In genomic region chr5:115319004-115319940, GRCm38 (mm10) we compare ENCODE assay signal across 8 mouse cellular contexts. TPM values are rescaled to one million over a fixed set of nuclear protein-coding genes. Genes with fewer than 3 reads are reported as not detected.
DNase-seq lines count a peak whose midpoint lies in the region; ATAC-seq lines count a peak whose summit lies in the region.

No protein-coding gene starts in this region.

- no peaks in the 10 kb centered on the region for H3K4me1 ChIP-seq in brown adipose tissue, adult 24 weeks (ENCODE audit: control insufficient read depth, insufficient read depth, insufficient read length, low read length)
- H3K4me1 ChIP-seq in forebrain, embryonic 11.5 days (replicated peaks; ENCODE audit: control insufficient read depth, insufficient read depth, low read length): peaks cover 21% of the 10 kb centered on the region
- peaks cover 30% of the 10 kb centered on the region for H3K4me1 ChIP-seq in heart, embryonic 15.5 days (replicated peaks)
- H3K4me1 ChIP-seq in liver, embryonic 12.5 days: peaks cover 42% of the 10 kb centered on the region
- H3K4me1 ChIP-seq in stomach, embryonic 16.5 days (ENCODE audit: control insufficient read depth, insufficient read depth, low read length): peaks cover 28% of the 10 kb centered on the region

- no peaks in the 10 kb centered on the region for H3K36me3 ChIP-seq in forebrain, embryonic 11.5 days (ENCODE audit: control insufficient read depth, insufficient read depth, low read length)
- H3K36me3 ChIP-seq in heart, embryonic 15.5 days: no peaks in the 10 kb centered on the region
- no peaks in the 10 kb centered on the region for H3K36me3 ChIP-seq in liver, embryonic 12.5 days
- H3K36me3 ChIP-seq in stomach, embryonic 16.5 days (ENCODE audit: control insufficient read depth, insufficient read depth, low read length): no peaks in the 10 kb centered on the region

- peak overlapping the region; percentile 47 for H3K9ac ChIP-seq in forebrain, embryonic 11.5 days (ENCODE audit: low read length)
- H3K9ac ChIP-seq in heart, embryonic 15.5 days: peak overlapping the region; percentile 48
- H3K9ac ChIP-seq in liver, embryonic 12.5 days: peak overlapping the region; percentile 71
- H3K9ac ChIP-seq in stomach, embryonic 16.5 days (ENCODE audit: low read length): peak overlapping the region; percentile 68

- under 1% methylated on average over 22 of the region's 22 CpGs for WGBS in forebrain, embryonic 11.5 days
- whole genome bisulfite sequencing in heart, embryonic 15.5 days: 1% methylated on average over 22 of the region's 22 CpGs
- 1% methylated on average over 22 of the region's 22 CpGs for WGBS in liver, embryonic 12.5 days (ENCODE audit: insufficient replicate concordance)
- 1% methylated on average over 22 of the region's 22 CpGs for WGBS in stomach, embryonic 16.5 days

- H3K4me2 ChIP-seq in forebrain, embryonic 11.5 days (ENCODE audit: low read depth, low read length, severe bottlenecking): peak overlapping the region; percentile 66
- H3K4me2 ChIP-seq in heart, embryonic 15.5 days: peak overlapping the region; percentile 86
- peak overlapping the region; percentile 89 for H3K4me2 ChIP-seq in liver, embryonic 12.5 days
- peak overlapping the region; percentile 70 for H3K4me2 ChIP-seq in stomach, embryonic 16.5 days (ENCODE audit: low read depth, low read length)

- H3K27me3 ChIP-seq in forebrain, embryonic 11.5 days (ENCODE audit: control insufficient read depth, insufficient read depth, low read length): no peaks in the 10 kb centered on the region
- H3K27me3 ChIP-seq in heart, embryonic 15.5 days: no peaks in the 10 kb centered on the region
- H3K27me3 ChIP-seq in liver, embryonic 12.5 days (replicated peaks): no peaks in the 10 kb centered on the region
- H3K27me3 ChIP-seq in stomach, embryonic 16.5 days (ENCODE audit: control insufficient read depth, insufficient read depth, low read length): no peaks in the 10 kb centered on the region

- H3K4me3 ChIP-seq in brown adipose tissue, adult 24 weeks (ENCODE audit: insufficient read depth, low read depth, low read length): peak overlapping the region; percentile 59
- H3K4me3 ChIP-seq in forebrain, embryonic 11.5 days (ENCODE audit: low read depth, low read length): peak overlapping the region; percentile 25
- peak overlapping the region; percentile 45 for H3K4me3 ChIP-seq in heart, embryonic 15.5 days
- H3K4me3 ChIP-seq in liver, embryonic 12.5 days: peak overlapping the region; percentile 55
- H3K4me3 ChIP-seq in stomach, embryonic 16.5 days (replicated peaks; ENCODE audit: low read length): peak overlapping the region; percentile 46

- H3K9me3 ChIP-seq in forebrain, embryonic 11.5 days (ENCODE audit: control insufficient read depth, low read length): no peaks in the 10 kb centered on the region
- H3K9me3 ChIP-seq in heart, embryonic 15.5 days (replicated peaks): no peaks in the 10 kb centered on the region
- no peaks in the 10 kb centered on the region for H3K9me3 ChIP-seq in liver, embryonic 12.5 days (replicated peaks)
- no peaks in the 10 kb centered on the region for H3K9me3 ChIP-seq in stomach, embryonic 16.5 days (replicated peaks; ENCODE audit: control insufficient read depth, low read length)

- DNase-seq in CD4-positive, CD25-positive, alpha-beta regulatory T cell, adult 2 months (ENCODE audit: low read depth, low spot score): peak; percentile 58
- peak; percentile 79 for DNase-seq in forebrain, embryonic 11.5 days (ENCODE audit: low spot score)
- DNase-seq in kidney, postnatal 14 days: peak; percentile 86
- DNase-seq in naive thymus-derived CD4-positive, alpha-beta T cell, adult 2 months (ENCODE audit: low read depth): peak; percentile 57

- ATAC-seq in forebrain, embryonic 11.5 days (replicated peaks; ENCODE audit: low FRiP score): peak; percentile 36; the same call in 1 of the 2 replicates
- ATAC-seq in heart, embryonic 15.5 days (replicated peaks; ENCODE audit: insufficient number of reproducible peaks, insufficient read depth, low FRiP score, low read depth): peak; percentile 66
- ATAC-seq in liver, embryonic 12.5 days: peak; percentile 79
- peak; percentile 79; the same call in 1 of the 2 replicates for ATAC-seq in stomach, embryonic 16.5 days (ENCODE audit: insufficient read depth, low FRiP score)

- peak overlapping the region; percentile 70 for H3K27ac ChIP-seq in brown adipose tissue, adult 24 weeks (replicated peaks; ENCODE audit: low read depth, low read length)
- H3K27ac ChIP-seq in forebrain, embryonic 11.5 days (ENCODE audit: low read depth, low read length): peak overlapping the region; percentile 25; the same call in 1 of the 2 replicates
- peak overlapping the region; percentile 75 for H3K27ac ChIP-seq in heart, embryonic 15.5 days
- H3K27ac ChIP-seq in liver, embryonic 12.5 days: peak overlapping the region; percentile 74
- H3K27ac ChIP-seq in stomach, embryonic 16.5 days (ENCODE audit: low read length): peak overlapping the region; percentile 92

RNA-seq across cellular contexts. Expression of gene Srsf9, which starts 7.7 kb away (rescaled TPM):
- 40.6 and 50.7 TPM in 2 replicates for polyA plus RNA-seq in brown adipose tissue, adult 24 weeks (2012; ENCODE audit: insufficient read depth, insufficient read length, missing spikeins)
- 373 and 388 TPM in 2 replicates for polyA plus RNA-seq in forebrain, embryonic 11.5 days (2014; fragmentation: Nextera tagmentation; extraction: Ambion mirVana)
- polyA plus RNA-seq in heart, embryonic 15.5 days (2015; fragmentation: Nextera tagmentation; extraction: Ambion mirVana): 99.0 and 118 TPM in 2 replicates
- polyA plus RNA-seq in liver, embryonic 12.5 days (2016; fragmentation: Nextera tagmentation; extraction: Ambion mirVana): 195 and 200 TPM in 2 replicates
- polyA plus RNA-seq in stomach, embryonic 16.5 days (2015; fragmentation: Nextera tagmentation; extraction: Ambion mirVana): 111 and 127 TPM in 2 replicates

RNA-seq across cellular contexts. Expression of gene Dynll1, which starts 18.5 kb away (rescaled TPM):
- polyA plus RNA-seq in brown adipose tissue, adult 24 weeks (2012; ENCODE audit: insufficient read depth, insufficient read length, missing spikeins): 93.6 and 365 TPM in 2 replicates
- 1,518 and 1,534 TPM in 2 replicates for polyA plus RNA-seq in forebrain, embryonic 11.5 days (2014; fragmentation: Nextera tagmentation; extraction: Ambion mirVana)
- polyA plus RNA-seq in heart, embryonic 15.5 days (2015; fragmentation: Nextera tagmentation; extraction: Ambion mirVana): 1,079 and 1,146 TPM in 2 replicates
- polyA plus RNA-seq in liver, embryonic 12.5 days (2016; fragmentation: Nextera tagmentation; extraction: Ambion mirVana): 825 and 857 TPM in 2 replicates
- polyA plus RNA-seq in stomach, embryonic 16.5 days (2015; fragmentation: Nextera tagmentation; extraction: Ambion mirVana): 1,419 and 1,514 TPM in 2 replicates

RNA-seq across cellular contexts. Expression of gene Gatc, which starts 21.7 kb away (rescaled TPM):
- polyA plus RNA-seq in brown adipose tissue, adult 24 weeks (2012; ENCODE audit: insufficient read depth, insufficient read length, missing spikeins): 35.7 and 45.5 TPM in 2 replicates
- polyA plus RNA-seq in forebrain, embryonic 11.5 days (2014; fragmentation: Nextera tagmentation; extraction: Ambion mirVana): 51.5 and 51.6 TPM in 2 replicates
- polyA plus RNA-seq in heart, embryonic 15.5 days (2015; fragmentation: Nextera tagmentation; extraction: Ambion mirVana): 21.5 and 23.7 TPM in 2 replicates
- 20.6 and 21.2 TPM in 2 replicates for polyA plus RNA-seq in liver, embryonic 12.5 days (2016; fragmentation: Nextera tagmentation; extraction: Ambion mirVana)
- 21.3 and 24.5 TPM in 2 replicates for polyA plus RNA-seq in stomach, embryonic 16.5 days (2015; fragmentation: Nextera tagmentation; extraction: Ambion mirVana)

RNA-seq across cellular contexts. Expression of gene Triap1, which starts 21.8 kb away (rescaled TPM):
- polyA plus RNA-seq in brown adipose tissue, adult 24 weeks (2012; ENCODE audit: insufficient read depth, insufficient read length, missing spikeins): 33.2 and 38.6 TPM in 2 replicates
- polyA plus RNA-seq in forebrain, embryonic 11.5 days (2014; fragmentation: Nextera tagmentation; extraction: Ambion mirVana): 56.4 and 59.4 TPM in 2 replicates
- 35.2 and 39.2 TPM in 2 replicates for polyA plus RNA-seq in heart, embryonic 15.5 days (2015; fragmentation: Nextera tagmentation; extraction: Ambion mirVana)
- 43.8 and 45.9 TPM in 2 replicates for polyA plus RNA-seq in liver, embryonic 12.5 days (2016; fragmentation: Nextera tagmentation; extraction: Ambion mirVana)
- polyA plus RNA-seq in stomach, embryonic 16.5 days (2015; fragmentation: Nextera tagmentation; extraction: Ambion mirVana): 49.4 and 60.9 TPM in 2 replicates

RNA-seq across cellular contexts. Expression of gene Cox6a1, which starts 29.5 kb away (rescaled TPM):
- polyA plus RNA-seq in brown adipose tissue, adult 24 weeks (2012; ENCODE audit: insufficient read depth, insufficient read length, missing spikeins): 4,430 and 5,347 TPM in 2 replicates
- polyA plus RNA-seq in forebrain, embryonic 11.5 days (2014; fragmentation: Nextera tagmentation; extraction: Ambion mirVana): 674 and 731 TPM in 2 replicates
- polyA plus RNA-seq in heart, embryonic 15.5 days (2015; fragmentation: Nextera tagmentation; extraction: Ambion mirVana): 1,326 and 1,479 TPM in 2 replicates
- polyA plus RNA-seq in liver, embryonic 12.5 days (2016; fragmentation: Nextera tagmentation; extraction: Ambion mirVana): 783 and 814 TPM in 2 replicates
- polyA plus RNA-seq in stomach, embryonic 16.5 days (2015; fragmentation: Nextera tagmentation; extraction: Ambion mirVana): 927 and 1,043 TPM in 2 replicates

Comparison
In these comparisons a context has a peak if more than half of its experiments do, and no peak if none do; other contexts are left out.
1. Peak in every context shown above with its lines: DNase-seq, ATAC-seq, H3K4me3 ChIP-seq and H3K27ac ChIP-seq.
2. H3K27ac ChIP-seq: peak in every context shown above with its lines; median percentile 92 in stomach, embryonic 16.5 days; 75 in heart, embryonic 15.5 days; 74 in liver, embryonic 12.5 days; 70 in brown adipose tissue, adult 24 weeks; 25 in forebrain, embryonic 11.5 days.